Mouse (Mus musculus) layer of hippocampus, postnatal 36 days (tissue): ENCODE measurements around the gene Gm49510. TPM values are rescaled to one million over a fixed set of nuclear protein-coding genes. Genes with fewer than 3 reads are reported as not detected.
"Not testable (repeated sequence)": the region's sequence is repeated elsewhere in the genome, so short reads cannot be mapped to it uniquely, and the experiment has no call there.

Source experiments
- DNase-seq, 2 experiments: peaks; one replicate each; pipeline ENCODE4 v3.0.0; 2022
- total RNA-seq, 2 experiments: library from RNA; stranded (reverse); gene quantifications; 2 replicates each; pipeline ENCODE4 v1.2.3; 2021

Gm49510 gene
- total RNA-seq, 2 experiments from 2014 or later = 0.33 TPM; not detected in 1

DNA sequence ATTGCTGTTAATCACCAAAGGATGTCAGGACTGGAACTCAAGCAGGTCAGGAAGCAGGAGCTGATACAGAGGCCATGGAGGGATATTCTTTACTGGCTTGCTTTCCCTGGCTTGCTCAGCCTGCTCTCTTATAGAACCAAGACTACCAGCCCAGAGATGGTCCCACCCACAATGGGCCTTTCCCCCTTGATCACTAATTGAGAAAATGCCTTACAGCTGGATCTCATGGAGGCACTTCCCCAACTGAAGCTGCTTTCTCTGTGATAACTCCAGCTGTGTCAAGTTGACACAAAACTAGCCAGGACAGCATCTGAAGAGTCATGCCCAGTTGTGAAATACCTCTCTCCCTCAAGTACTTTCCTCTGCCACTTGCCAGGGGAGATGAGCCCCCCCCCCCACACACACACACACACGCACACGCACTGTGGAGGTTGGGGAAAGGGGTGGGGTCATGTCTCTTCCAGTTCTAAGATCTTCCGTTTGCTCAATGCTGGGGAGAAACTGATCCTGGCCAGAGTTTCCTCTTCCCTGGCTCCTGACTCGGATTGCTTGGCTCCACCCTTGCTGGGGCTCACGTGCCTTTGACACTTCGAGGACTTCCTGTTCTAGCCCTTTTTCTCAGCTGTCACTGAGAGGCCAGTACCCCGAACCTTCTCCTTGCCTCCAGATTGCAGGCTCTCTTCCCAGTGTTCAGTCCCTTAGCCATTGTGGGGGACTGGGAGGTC lies 20.5 kb upstream of the Gm49510 start:
- not testable (repeated sequence) for DNase-seq

- no peak for DNase-seq
Observed at GRCm38 (mm10) chr15:78880432-78880831, 19.0 kb upstream of the Gm49510 start.

DNA sequence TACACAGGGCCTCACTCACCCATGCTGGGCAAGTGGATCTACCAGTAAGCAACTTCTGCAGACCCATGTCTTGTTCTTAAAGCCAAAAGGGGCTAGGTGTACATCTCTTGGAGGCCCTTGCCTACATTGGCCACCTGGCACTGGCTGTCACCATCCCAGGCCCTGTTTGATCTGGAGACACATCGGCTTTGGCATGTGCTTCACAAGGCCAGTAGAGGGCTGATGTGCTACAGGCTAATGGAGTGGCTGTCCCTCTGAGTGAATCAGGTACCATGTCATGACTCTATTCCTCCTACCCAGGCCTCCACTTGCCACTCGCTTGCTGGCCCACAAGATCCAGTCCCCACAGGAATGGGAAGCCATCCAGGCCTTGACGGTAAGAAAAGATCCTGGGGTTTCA lies 17.6 kb upstream of the Gm49510 start:
- no peak for DNase-seq

DNA sequence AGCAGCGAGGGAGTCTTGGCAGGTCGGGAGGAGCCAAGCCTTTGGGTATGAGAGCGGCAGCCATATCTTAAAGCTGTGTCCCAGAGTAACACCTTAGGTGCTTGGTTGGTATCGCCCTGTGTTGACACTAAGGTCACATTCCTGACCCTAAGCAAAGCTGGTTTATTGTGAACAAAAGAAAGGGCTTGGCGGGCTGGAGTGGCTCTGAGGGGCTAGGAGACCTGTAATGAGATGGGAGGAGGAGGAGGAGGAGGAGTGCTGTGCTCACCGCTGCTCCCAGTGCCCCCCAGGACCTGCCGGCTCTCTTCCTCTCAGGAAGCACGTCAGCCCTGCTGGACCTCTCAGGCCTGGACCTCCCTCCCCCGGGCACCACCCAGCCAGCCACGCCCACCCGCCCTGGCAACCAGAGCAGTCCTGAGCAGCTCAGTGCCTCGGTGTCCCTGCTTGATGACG lies 10.0 kb upstream of the Gm49510 start:
- DNase-seq = no peak

- DNase-seq = no peak
Observed at GRCm38 (mm10) chr15:78892440-78892839, 7.0 kb upstream of the Gm49510 start.

DNA sequence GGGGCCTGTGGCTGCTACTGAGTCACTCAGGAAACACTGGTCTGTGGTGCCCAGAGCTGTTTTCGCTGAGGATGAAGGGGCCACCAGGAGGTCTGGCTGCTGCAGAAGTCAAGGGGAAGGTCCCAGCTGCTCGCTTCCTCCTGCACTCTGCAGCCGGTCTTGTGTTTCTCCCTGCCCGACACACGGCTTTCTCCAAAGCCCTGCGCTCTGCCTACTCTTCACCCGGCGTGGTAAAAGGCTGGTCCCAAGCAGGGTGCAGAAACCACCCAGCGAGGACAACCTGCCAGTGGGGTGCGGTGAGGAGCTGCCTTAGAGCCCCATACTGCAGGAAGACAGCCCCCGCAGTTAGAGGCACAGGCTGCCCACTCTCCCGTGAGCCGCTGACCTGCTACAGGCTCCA lies 4.7 kb upstream of the Gm49510 start:
- no peak for DNase-seq

DNA sequence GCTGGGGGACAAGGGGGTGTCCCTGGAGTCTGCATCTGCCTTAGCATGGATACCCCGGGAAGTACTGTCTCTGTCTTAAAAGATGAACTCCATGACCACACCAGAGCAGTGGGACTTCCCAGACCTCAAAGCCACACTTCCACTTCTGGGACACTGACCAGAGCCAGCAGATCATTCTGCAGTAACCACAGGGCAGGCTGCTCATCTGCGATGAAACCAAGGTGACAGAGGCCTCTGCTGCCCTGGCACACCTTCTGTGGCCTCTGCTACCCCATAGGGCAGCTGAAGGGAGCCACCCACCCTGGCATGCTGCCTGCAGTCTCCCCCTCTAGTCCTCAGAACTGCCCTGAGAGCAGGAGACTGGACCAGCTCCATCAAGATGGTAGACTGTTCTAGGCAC lies 3.7 kb upstream of the Gm49510 start:
- no peak for DNase-seq

GRCm38 (mm10) chr15:78896149-78896548 lies 3.3 kb upstream of the Gm49510 start:
- DNase-seq = no peak

GRCm38 (mm10) chr15:78897488-78897887 lies 2.0 kb upstream of the Gm49510 start:
- no peak for DNase-seq

- DNase-seq = no peak
Observed at GRCm38 (mm10) chr15:78898507-78899001, 913 bp upstream of the Gm49510 start.

- DNase-seq = peak; percentile 51 to 53
Observed at GRCm38 (mm10) chr15:78899740-78900584, 495 bp downstream of the Gm49510 start, which contains the start of gene Sh3bp1. Gene Sh3bp1 (plus strand): TSS chr15:78899768.

DNA sequence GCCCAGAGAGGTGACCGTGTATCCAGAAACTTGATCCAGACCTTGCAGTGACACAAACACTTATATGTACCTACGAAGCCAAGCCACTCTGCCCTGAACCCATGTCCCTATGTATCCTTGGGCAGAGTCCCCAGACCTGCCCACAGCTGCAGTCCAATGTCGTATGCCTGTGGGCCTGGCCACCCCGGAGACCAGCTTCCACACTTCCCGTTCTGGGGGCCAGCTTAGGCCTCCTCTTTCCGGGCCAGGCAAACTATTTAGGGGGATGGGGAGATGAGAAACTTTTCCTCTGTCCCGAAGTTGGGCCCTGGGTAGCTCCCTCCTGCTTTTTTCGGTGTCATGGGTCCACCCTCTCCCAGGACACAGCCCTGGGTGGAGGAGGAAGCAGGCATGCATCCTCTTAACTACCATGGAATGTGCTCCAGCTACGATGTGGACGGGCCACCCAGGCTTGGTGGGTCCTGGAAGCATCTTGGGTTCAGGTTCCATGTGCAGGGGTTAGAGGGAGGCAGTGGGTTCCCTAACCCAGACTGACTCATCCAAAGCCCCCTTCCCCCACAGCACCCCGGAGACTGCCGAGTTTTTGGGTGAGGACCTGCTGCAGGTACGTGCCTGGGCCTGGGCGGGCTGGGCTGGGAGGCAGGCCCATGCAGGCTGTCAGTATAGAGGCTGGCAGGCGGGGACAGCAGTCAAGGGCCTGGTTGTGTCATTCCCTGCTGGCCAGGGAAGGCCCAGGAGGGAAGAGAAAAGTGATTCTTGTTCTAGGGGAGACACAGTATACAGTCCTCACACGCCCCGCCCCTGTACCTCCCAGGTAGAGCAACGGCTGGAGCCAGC lies 1.3 kb downstream of the Gm49510 start:
- no peak for DNase-seq

DNA sequence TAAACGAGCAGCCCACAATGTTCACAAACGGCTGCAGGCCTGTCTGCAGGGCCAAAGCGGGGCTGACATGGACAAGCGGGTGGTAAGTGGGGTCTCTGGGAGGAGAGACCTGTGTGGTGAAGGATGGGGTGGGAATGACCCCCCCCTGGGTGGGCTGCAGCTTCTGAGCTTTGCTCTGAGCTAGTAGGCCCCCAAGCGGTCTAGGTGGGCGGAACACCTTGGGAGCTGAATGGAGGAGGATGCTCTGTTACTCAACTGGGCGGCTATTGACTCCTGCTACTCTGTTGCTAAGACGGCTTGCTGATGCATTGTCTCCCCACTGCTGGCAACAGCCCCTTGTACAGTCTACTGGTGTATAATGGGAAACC lies 1.9 kb downstream of the Gm49510 start:
- no peak for DNase-seq

DNA sequence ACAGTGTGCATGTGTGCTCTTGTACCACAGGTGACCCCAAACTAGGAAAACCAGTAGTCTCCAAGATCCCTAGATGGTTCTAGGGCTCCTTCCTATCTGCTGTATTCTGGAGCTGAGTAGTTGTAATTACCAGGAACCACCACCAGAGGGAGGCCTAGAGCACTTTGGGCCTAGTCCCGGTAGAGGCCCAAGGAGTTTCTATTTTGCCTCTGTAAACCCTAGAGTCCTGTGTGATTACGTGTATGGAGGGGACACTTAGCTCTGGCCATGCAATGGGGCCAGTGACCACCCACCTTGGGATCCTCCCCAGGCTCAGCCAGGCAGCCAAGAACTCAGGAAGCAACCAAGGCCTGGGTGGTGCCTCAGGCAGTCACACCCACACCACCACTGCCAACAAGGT lies 3.8 kb downstream of the Gm49510 start:
- peak; percentile 63 to 74 for DNase-seq

- no peak for DNase-seq
Observed at GRCm38 (mm10) chr15:78908399-78908798, 8.9 kb downstream of the Gm49510 start.

DNA sequence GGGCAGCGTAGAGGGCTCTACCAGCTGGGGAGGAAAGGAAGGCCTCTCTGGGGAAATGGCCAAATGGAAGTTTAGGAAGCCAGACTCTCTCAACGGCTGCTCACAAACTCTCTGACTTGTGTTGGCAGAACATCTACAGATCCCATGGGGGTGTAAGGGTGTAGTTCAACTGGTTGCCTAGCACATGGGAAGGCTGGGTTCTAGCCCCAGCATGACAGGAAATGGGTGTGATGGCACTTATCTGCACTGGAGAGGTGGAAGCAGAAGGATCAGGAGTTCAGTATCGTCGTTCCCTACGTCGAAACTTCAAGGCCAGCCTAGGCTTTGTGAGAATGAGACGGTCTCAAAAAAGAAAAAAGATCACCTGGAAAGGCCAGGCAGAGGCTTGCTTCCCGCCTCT lies 9.5 kb downstream of the Gm49510 start:
- DNase-seq = no peak

- no peak for DNase-seq
Observed at GRCm38 (mm10) chr15:78912040-78912439, 12.6 kb downstream of the Gm49510 start.

GRCm38 (mm10) chr15:78913632-78914090 lies 14.2 kb downstream of the Gm49510 start, which contains the start of gene Pdxp:
Gene Pdxp (plus strand): TSS chr15:78913919.
- peak; percentile 96 to 97 for DNase-seq

DNA sequence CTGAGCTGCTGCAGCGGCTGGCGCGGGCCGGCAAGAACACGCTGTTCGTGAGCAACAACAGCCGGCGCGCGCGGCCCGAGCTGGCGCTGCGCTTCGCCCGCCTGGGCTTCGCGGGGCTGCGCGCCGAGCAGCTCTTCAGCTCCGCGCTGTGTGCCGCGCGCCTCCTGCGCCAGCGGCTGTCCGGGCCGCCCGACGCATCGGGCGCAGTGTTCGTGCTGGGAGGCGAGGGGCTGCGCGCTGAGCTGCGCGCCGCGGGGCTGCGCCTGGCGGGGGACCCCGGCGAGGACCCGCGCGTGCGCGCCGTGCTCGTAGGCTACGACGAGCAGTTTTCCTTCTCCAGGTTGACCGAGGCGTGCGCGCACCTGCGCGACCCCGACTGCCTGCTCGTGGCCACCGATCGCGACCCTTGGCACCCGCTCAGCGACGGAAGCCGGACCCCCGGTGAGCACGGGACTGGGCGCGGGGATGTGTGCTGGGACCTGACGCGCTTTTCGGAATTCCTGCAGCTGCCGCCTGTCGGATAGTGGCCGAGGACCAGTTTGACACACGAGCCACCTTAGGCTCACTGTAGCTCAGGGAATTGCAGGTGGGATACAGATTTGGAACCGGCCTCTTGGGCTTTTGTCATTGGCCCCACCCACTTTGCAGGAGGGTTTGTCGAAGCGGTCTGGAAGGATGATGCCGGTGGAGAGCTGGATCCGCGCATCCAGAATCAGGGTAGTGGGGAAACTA lies 14.8 kb downstream of the Gm49510 start:
- DNase-seq = peak in 1 of 2 experiments; percentile 44

DNA sequence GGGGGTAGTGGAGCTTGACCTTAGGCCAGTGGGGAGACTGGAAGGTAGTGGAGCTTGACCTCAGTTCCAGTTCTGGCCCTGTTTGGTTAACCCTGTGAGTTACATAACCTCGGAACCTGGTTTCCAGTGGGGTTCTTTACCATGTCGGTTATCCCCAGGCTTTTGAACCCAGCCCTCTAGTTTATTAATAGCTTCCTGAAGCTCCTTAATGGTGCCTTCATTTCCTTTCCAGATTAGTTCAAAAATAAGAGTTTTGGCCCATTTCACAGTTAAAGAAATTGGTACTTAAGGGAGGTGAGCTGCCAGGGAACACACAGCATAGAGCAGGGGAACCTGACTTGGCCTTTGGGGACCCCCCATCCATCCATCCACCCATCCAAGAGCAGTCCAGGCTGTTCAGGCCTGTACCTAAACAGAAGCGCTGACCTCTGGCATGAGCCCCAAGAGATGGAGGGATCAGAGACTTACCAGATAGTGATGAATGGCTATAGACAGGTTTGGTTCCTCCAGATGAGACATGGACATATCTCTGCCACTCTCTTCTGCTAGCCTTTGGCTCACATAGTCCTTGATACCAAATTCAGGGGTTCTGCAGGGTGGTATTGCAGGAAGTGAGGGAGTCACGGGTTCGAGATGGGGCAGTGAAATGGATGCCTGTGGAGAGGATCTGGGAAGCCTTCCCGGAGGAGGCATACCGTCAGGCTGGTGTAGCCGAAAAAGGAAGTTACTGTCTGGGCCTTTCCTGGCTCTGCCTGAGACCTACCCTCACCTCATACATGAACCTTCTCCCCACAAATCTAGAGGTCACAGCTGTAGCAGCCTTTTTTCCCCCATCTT lies 15.6 kb downstream of the Gm49510 start:
- DNase-seq = no peak

DNA sequence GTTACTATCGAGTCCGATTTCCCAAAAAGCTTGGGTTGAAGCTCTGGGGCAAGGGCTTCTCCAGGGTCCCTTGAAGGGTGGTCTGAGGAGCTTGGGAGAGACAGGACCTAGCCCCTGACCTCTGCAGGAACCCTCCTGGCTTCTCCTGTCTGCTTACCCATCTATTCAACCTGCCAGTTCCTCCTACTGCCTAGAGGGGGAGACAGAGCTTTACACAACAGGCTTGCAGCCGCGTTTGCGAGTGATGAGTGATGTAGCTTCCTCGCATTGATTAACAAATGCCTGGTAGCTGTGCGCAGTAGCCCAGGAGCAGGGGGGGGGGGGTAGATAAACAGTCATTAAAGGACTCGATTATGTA lies 16.2 kb downstream of the Gm49510 start:
- peak; percentile 62 to 71 for DNase-seq
